Mouse (Mus musculus) hindbrain, embryonic 15.5 days (tissue): ENCODE data around the gene Ndufa12. TPM values are rescaled to one million over a fixed set of nuclear protein-coding genes. Genes with fewer than 3 reads are reported as not detected.

Experiments
- polyA plus RNA-seq: library from polyadenylated mRNA; unstranded; fragments of >200 nt; fragmentation: Nextera tagmentation; extraction: Ambion mirVana; gene quantifications from 2 replicates; pipeline ENCODE4 v1.2.1, GENCODE M21; 2015

Ndufa12 gene
- polyA plus RNA-seq, 1 experiment from 2014 or later: 361 TPM

Other genes starting within 250 kb of the Ndufa12 start
- gene Vezt, start 162.9 kb upstream of the Ndufa12 start, polyA plus RNA-seq: 51.3 and 55.3 TPM in 2 replicates
- 2.4 and 3.0 TPM in 2 replicates for gene Fgd6, start 162.7 kb upstream of the Ndufa12 start, polyA plus RNA-seq
- 6.1 and 6.4 TPM in 2 replicates for gene Nr2c1, start 50.7 kb upstream of the Ndufa12 start, polyA plus RNA-seq
- gene Gm4792, start 100.0 kb downstream of the Ndufa12 start, polyA plus RNA-seq: 0.74 and 0.93 TPM in 2 replicates
- gene Tmcc3, start 113.2 kb downstream of the Ndufa12 start, polyA plus RNA-seq: 13.6 and 16.9 TPM in 2 replicates